In genomic region chr5:103628499-103628898, GRCm38 (mm10) we compare ENCODE assay signal across 24 mouse cellular contexts. TPM values are rescaled to one million over a fixed set of nuclear protein-coding genes. Genes with fewer than 3 reads are reported as not detected.
DNase-seq lines count a peak whose midpoint lies in the region; ATAC-seq and TF ChIP-seq lines count a peak whose summit lies in the region.
"Had no signal": no experiment of that assay in that cellular context is flagged by ENCODE, and none has a peak within 500 bp of the region (broad histone marks: within the 10 kb centered on the region; RNA-seq: fewer than 3 reads in every experiment).

No protein-coding gene starts in this region.

- H3K9ac ChIP-seq in heart, embryonic 11.5 days (ENCODE audit: low read depth, low read length) = no peak overlapping the region
- H3K9ac ChIP-seq in heart, embryonic 16.5 days (ENCODE audit: low read length) = no peak overlapping the region; the same call in 1 of the 2 replicates
- no peak overlapping the region for H3K9ac ChIP-seq in lung, embryonic 14.5 days
- H3K9ac ChIP-seq: forebrain, embryonic 12.5 days; stomach, embryonic 15.5 days had no signal

- ATAC-seq in heart, embryonic 11.5 days (replicated peaks; ENCODE audit: insufficient number of reproducible peaks, low FRiP score, low TSS enrichment) = no peak
- ATAC-seq in heart, embryonic 16.5 days (replicated peaks; ENCODE audit: extremely low read depth, insufficient read depth, low FRiP score) = no peak
- 0 out of 2 replicates have a peak, but pooled peaks have one; percentile 2 for ATAC-seq in lung, embryonic 14.5 days (ENCODE audit: insufficient read depth)
- ATAC-seq in erythroid progenitor cell, adult 5-6 weeks (replicated peaks; ENCODE audit: low FRiP score, poor library complexity, severe bottlenecking) = no peak

- H3K4me3 ChIP-seq in heart, embryonic 11.5 days (ENCODE audit: low read depth, low read length) = no peak overlapping the region
- H3K4me3 ChIP-seq in heart, embryonic 16.5 days (ENCODE audit: low read length) = no peak overlapping the region
- no peak overlapping the region for H3K4me3 ChIP-seq in lung, embryonic 14.5 days (ENCODE audit: low read depth, low read length)
- H3K4me3 ChIP-seq in small intestine, adult 2 months (ENCODE audit: low read depth, low read length) = no peak overlapping the region
- H3K4me3 ChIP-seq: forebrain, embryonic 12.5 days; midbrain, embryonic 10.5 days; stomach, embryonic 15.5 days had no signal

- no peak for TF ChIP-seq POLR2A in small intestine, adult 2 months (IDR thresholded peaks at IDR 0.05; ENCODE audit: low read depth, low read length)

- H3K36me3 ChIP-seq in heart, embryonic 11.5 days (ENCODE audit: control insufficient read depth, insufficient read depth, low read length) = no peaks in the 10 kb centered on the region
- no peaks in the 10 kb centered on the region for H3K36me3 ChIP-seq in heart, embryonic 16.5 days (ENCODE audit: control insufficient read depth, insufficient read depth)
- H3K36me3 ChIP-seq in lung, embryonic 14.5 days (ENCODE audit: insufficient read depth) = no peaks in the 10 kb centered on the region
- H3K36me3 ChIP-seq in small intestine, adult 2 months (ENCODE audit: control insufficient read depth, insufficient read depth, low read length) = no peaks in the 10 kb centered on the region
- H3K36me3 ChIP-seq: forebrain, embryonic 12.5 days; midbrain, embryonic 10.5 days; stomach, embryonic 15.5 days had no signal

- H3K9me3 ChIP-seq in heart, embryonic 11.5 days (replicated peaks; ENCODE audit: control insufficient read depth, low read length) = no peaks in the 10 kb centered on the region
- H3K9me3 ChIP-seq in heart, embryonic 16.5 days (replicated peaks; ENCODE audit: control insufficient read depth, low read length) = no peaks in the 10 kb centered on the region
- H3K9me3 ChIP-seq in lung, embryonic 14.5 days (ENCODE audit: low read depth, low read length) = no peaks in the 10 kb centered on the region
- H3K9me3 ChIP-seq: forebrain, embryonic 12.5 days; midbrain, embryonic 10.5 days; stomach, embryonic 15.5 days had no signal

- peaks cover 14% of the 10 kb centered on the region for H3K4me1 ChIP-seq in heart, embryonic 11.5 days (ENCODE audit: control insufficient read depth, insufficient read depth, low read length)
- peaks cover 28% of the 10 kb centered on the region for H3K4me1 ChIP-seq in heart, embryonic 16.5 days (ENCODE audit: control insufficient read depth, insufficient read depth, low read length)
- H3K4me1 ChIP-seq in lung, embryonic 14.5 days (ENCODE audit: insufficient read depth) = no peaks in the 10 kb centered on the region
- no peaks in the 10 kb centered on the region for H3K4me1 ChIP-seq in small intestine, adult 2 months (ENCODE audit: control insufficient read depth, insufficient read depth, insufficient read length, low read length)
- H3K4me1 ChIP-seq: midbrain, embryonic 10.5 days had no signal

- 64% methylated on average over 6 of the region's 6 CpGs for WGBS in heart, embryonic 11.5 days (ENCODE audit: insufficient replicate concordance)
- WGBS in heart, embryonic 16.5 days = 68% methylated on average over 6 of the region's 6 CpGs
- 74% methylated on average over 6 of the region's 6 CpGs for WGBS in lung, embryonic 14.5 days
- 74% methylated on average over 6 of the region's 6 CpGs for WGBS in small intestine, adult 2 months

- DNase-seq in heart, adult 11 months = peak; percentile 91
- no peak for DNase-seq in heart, adult 8-10 months (ENCODE audit: low spot score)
- no peak for DNase-seq in lung, embryonic 14.5 days
- DNase-seq in lung, postnatal 36 days = no peak
- DNase-seq: adrenal gland, postnatal 25 days; cerebellum, adult 2 months; cerebellum, postnatal 36 days; right cerebral cortex, postnatal 25 days had no signal

- TF ChIP-seq CTCF in lung, embryonic 14.5 days (IDR thresholded peaks at IDR 0.05; ENCODE audit: low read depth) = no peak
- no peak for TF ChIP-seq CTCF in small intestine, adult 2 months (IDR thresholded peaks at IDR 0.05; ENCODE audit: extremely low read depth, insufficient read length, insufficient replicate concordance, low read depth, low read length)

- H3K27ac ChIP-seq in heart, embryonic 11.5 days (ENCODE audit: low read depth, low read length) = no peak overlapping the region
- H3K27ac ChIP-seq in heart, embryonic 16.5 days (ENCODE audit: low read length) = peak overlapping the region; percentile 91; the same call in 1 of the 2 replicates
- 0 out of 2 replicates have a peak overlapping the region, but pooled peaks have one; percentile 55 for H3K27ac ChIP-seq in lung, embryonic 14.5 days (ENCODE audit: low read depth)
- peak overlapping the region; percentile 52 for H3K27ac ChIP-seq in small intestine, adult 2 months (ENCODE audit: insufficient read depth, low read depth, low read length)
- H3K27ac ChIP-seq: forebrain, embryonic 12.5 days; midbrain, embryonic 10.5 days had no signal

- no peaks in the 10 kb centered on the region for H3K27me3 ChIP-seq in heart, embryonic 11.5 days (ENCODE audit: control insufficient read depth, insufficient read depth, low read length)
- H3K27me3 ChIP-seq in heart, embryonic 16.5 days (ENCODE audit: control insufficient read depth, insufficient read depth, low read length) = no peaks in the 10 kb centered on the region
- H3K27me3 ChIP-seq in lung, embryonic 14.5 days (ENCODE audit: insufficient read depth, low read length) = no peaks in the 10 kb centered on the region
- H3K27me3 ChIP-seq in small intestine, adult 2 months (ENCODE audit: control insufficient read depth, insufficient read depth, low read length) = no peaks in the 10 kb centered on the region
- H3K27me3 ChIP-seq: CH12.LX; forebrain, embryonic 12.5 days; stomach, embryonic 15.5 days had no signal

- no peak overlapping the region for H3K4me2 ChIP-seq in heart, embryonic 11.5 days
- H3K4me2 ChIP-seq in heart, embryonic 16.5 days (ENCODE audit: low read depth, low read length) = peak overlapping the region; percentile 49; the same call in 1 of the 2 replicates
- no peak overlapping the region for H3K4me2 ChIP-seq in lung, embryonic 14.5 days
- H3K4me2 ChIP-seq: forebrain, embryonic 12.5 days; liver, embryonic 11.5 days; stomach, embryonic 15.5 days had no signal

RNA-seq across cellular contexts. Expression of gene Slc10a6, which starts 0.7 kb away (rescaled TPM):
- 0.19 TPM in 1 of 2 replicates, not detected in the other for polyA plus RNA-seq in heart, embryonic 11.5 days (2014; fragmentation: Nextera tagmentation; extraction: Ambion mirVana)
- 2.2 and 2.5 TPM in 2 replicates for polyA plus RNA-seq in heart, embryonic 16.5 days (2015; fragmentation: Nextera tagmentation; extraction: Ambion mirVana)
- total RNA-seq in heart, adult 8-10 months (2022) = 1 to 10 TPM; 3.7 to 6.3 (median 4.4) TPM
- 0.71 and 1.2 TPM in 2 replicates for polyA plus RNA-seq in lung, embryonic 14.5 days (2014; fragmentation: Nextera tagmentation; extraction: Ambion mirVana)
- polyA plus RNA-seq in small intestine, adult 2 months (2012; rRNA removed) = 0.15 and 1.1 TPM in 2 replicates
- total RNA-seq in erythroid progenitor cell, adult 5-6 weeks (2015; ENCODE audit: low replicate concordance) = not detected in 2 replicates
- total RNA-seq in erythroid progenitor cell, adult 5-6 weeks (2017; ENCODE audit: low replicate concordance) = not detected in 2 replicates
- total RNA-seq: CH12.LX; hematopoietic stem cell, adult 5-6 weeks; left cerebral cortex, adult 18-20 months; MEL; neutrophil, adult 5-6 weeks had no signal
- polyA plus RNA-seq: forebrain, embryonic 12.5 days; midbrain, embryonic 10.5 days; midbrain, postnatal 0 days had no signal

RNA-seq across cellular contexts. Expression of gene 1700016H13Rik, which starts 27.3 kb away (rescaled TPM):
- polyA plus RNA-seq in heart, embryonic 11.5 days (2014; fragmentation: Nextera tagmentation; extraction: Ambion mirVana) = not detected in 2 replicates
- polyA plus RNA-seq in heart, embryonic 16.5 days (2015; fragmentation: Nextera tagmentation; extraction: Ambion mirVana) = 0.24 and 0.35 TPM in 2 replicates
- not detected for total RNA-seq in heart, adult 8-10 months (2022)
- 0.45 and 0.53 TPM in 2 replicates for polyA plus RNA-seq in lung, embryonic 14.5 days (2014; fragmentation: Nextera tagmentation; extraction: Ambion mirVana)
- polyA plus RNA-seq in small intestine, adult 2 months (2012; rRNA removed) = not detected in 2 replicates
- not detected in 2 replicates for total RNA-seq in erythroid progenitor cell, adult 5-6 weeks (2015; ENCODE audit: low replicate concordance)
- not detected in 2 replicates for total RNA-seq in erythroid progenitor cell, adult 5-6 weeks (2017; ENCODE audit: low replicate concordance)
- total RNA-seq: adrenal gland, postnatal 25 days; CH12.LX; hematopoietic stem cell, adult 5-6 weeks; left cerebral cortex, adult 18-20 months; left cerebral cortex, postnatal 36 days; midbrain, postnatal 0 days; neutrophil, adult 5-6 weeks had no signal
- polyA plus RNA-seq: cerebellum, adult 2 months; forebrain, embryonic 12.5 days; macrophage had no signal
